Mouse (Mus musculus) fibroblast of lung, adult 2 months (primary cell): ENCODE data around the gene Lamc3.

Experiments
- DNase-seq: peaks from one replicate; pipeline ENCODE4 v3.0.0-alpha.2; 2011; ENCODE audit warnings: low read depth

Gene Lamc3

GRCm38 (mm10) chr2:31974809-31975371 lies 87.8 kb downstream of the Lamc3 start:
- DNase-seq, result no peak

- no peak for DNase-seq
Measured at GRCm38 (mm10) chr2:31987774-31988173, 100.7 kb downstream of the Lamc3 start.

- no peak for DNase-seq
Measured at GRCm38 (mm10) chr2:31990961-31991360, 103.9 kb downstream of the Lamc3 start.

GRCm38 (mm10) chr2:31994896-31995295 lies 107.8 kb downstream of the Lamc3 start:
- no peak for DNase-seq

GRCm38 (mm10) chr2:31996060-31996459 lies 109.0 kb downstream of the Lamc3 start:
- no peak for DNase-seq
